Mouse (Mus musculus) thymus, adult 2 months (tissue): Measurements from ENCODE around the gene Med12l. TPM values are rescaled to one million over a fixed set of nuclear protein-coding genes. Genes with fewer than 3 reads are reported as not detected.
A peak's percentile ranks its signal among the peaks of the same experiment; 100 is the strongest.

Experiments
- DNase-seq: peaks from one replicate; pipeline ENCODE4 v3.0.0; 2021
- H3K27ac ChIP-seq: fragments of 200-500 bp; 2 replicates; pipeline ENCODE4 v1.5.1; 2012; ENCODE audit warnings: low read length, control low read depth; ENCODE audit not compliant: control insufficient read depth, insufficient read depth
- H3K27me3 ChIP-seq: fragments of 200-500 bp; 2 replicates; pipeline ENCODE4 v1.6.1; 2012; ENCODE audit warnings: mild to moderate bottlenecking, low read length, moderate library complexity, mixed read lengths; ENCODE audit not compliant: control insufficient read depth, insufficient read depth
- H3K36me3 ChIP-seq: fragments of 200-500 bp; 2 replicates; pipeline ENCODE4 v1.6.1; 2012; ENCODE audit warnings: mild to moderate bottlenecking, low read length, moderate library complexity; ENCODE audit not compliant: control insufficient read depth, insufficient read depth
- H3K4me1 ChIP-seq: fragments of 200-500 bp; replicated peaks from 2 replicates; pipeline ENCODE4 v1.6.1; 2012; ENCODE audit warnings: low read length; ENCODE audit not compliant: control insufficient read depth, insufficient read depth
- H3K4me3 ChIP-seq: fragments of 200-500 bp; 2 replicates; pipeline ENCODE4 v1.5.1; 2012; ENCODE audit warnings: mild to moderate bottlenecking, low read length, control low read depth, moderate library complexity; ENCODE audit not compliant: control insufficient read depth, insufficient read depth
- CTCF ChIP-seq: fragments of 200-500 bp; IDR thresholded peaks from 2 replicates; pipeline ENCODE4 v1.5.1; 2012; ENCODE audit warnings: mild to moderate bottlenecking, control low read depth, low read length, moderate library complexity, borderline replicate concordance; ENCODE audit not compliant: control insufficient read depth, poor library complexity, insufficient read depth; ENCODE audit errors: extremely low read depth
- POLR2A ChIP-seq: fragments of 200-500 bp; IDR thresholded peaks from 2 replicates; pipeline ENCODE4 v1.6.1; 2012; ENCODE audit warnings: mild to moderate bottlenecking, low read length, control low read depth, moderate library complexity; ENCODE audit not compliant: control insufficient read depth, poor library complexity, insufficient read depth; ENCODE audit errors: extremely low read depth
- WGBS: fragments of 180-500 bp; shearing (Covaris S2); methylation state at CpG from one replicate; pipeline ENCODE4 v1.1.7; 2018; 5-methylcytosine and 5-hydroxymethylcytosine counted together
- polyA plus RNA-seq: library from polyadenylated mRNA; depleted of rRNA; stranded (reverse); fragments of >200 nt; gene quantifications from 2 replicates; pipeline ENCODE4 v1.2.3, GENCODE M21; 2012

Med12l gene
- polyA plus RNA-seq, 1 experiment: 3.3 TPM

- no peak for DNase-seq
- Histone ChIP-seq H3K27ac (no peak overlapping the region), H3K4me1 (no peaks in the 10 kb centered on the region), H3K36me3 (no peaks in the 10 kb centered on the region), H3K4me3 (no peak overlapping the region), H3K27me3 (no peaks in the 10 kb centered on the region)
- TF ChIP-seq CTCF (no peak), POLR2A (no peak)
- 96% methylated on average over 7 of the region's 7 CpGs for WGBS
Observed at GRCm38 (mm10) chr3:59316077-59316476, 310.5 kb downstream of the Med12l start.

DNA sequence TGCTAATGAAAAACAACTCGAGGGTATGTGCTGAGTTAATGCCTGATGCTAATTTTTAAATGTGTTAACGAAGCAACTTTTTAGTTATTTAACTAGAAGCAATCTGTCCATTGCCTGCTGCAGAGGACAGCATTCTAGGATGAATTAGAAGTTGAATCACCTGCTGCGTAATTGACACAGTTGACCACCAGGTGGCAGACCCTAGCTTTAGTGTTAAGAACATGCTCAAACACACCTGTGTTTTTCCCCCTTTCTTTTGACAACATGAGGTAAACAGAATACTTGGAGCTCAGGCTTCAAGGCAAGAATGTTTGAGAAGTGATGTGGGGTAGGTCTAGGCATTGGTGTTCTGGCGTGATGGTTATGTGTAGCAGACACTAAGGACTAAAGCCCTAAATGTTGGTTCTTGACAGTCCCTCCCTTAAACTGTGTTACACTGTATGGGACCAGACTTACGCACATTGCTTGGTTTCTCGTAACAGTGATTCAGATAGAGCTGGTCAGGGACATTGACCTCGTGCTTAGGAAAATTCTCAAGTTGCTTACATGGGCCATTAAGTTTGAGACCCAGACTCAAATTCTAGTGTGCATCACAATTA lies 315.8 kb downstream of the Med12l start:
- H3K4me3 ChIP-seq: no peak overlapping the region
- H3K4me1 ChIP-seq: no peaks in the 10 kb centered on the region
- 64% methylated on average over 7 of the region's 7 CpGs for WGBS
- H3K27me3 ChIP-seq: no peaks in the 10 kb centered on the region
- peak; percentile 76 for DNase-seq
- H3K36me3 ChIP-seq: no peaks in the 10 kb centered on the region
- H3K27ac ChIP-seq: no peak overlapping the region
- TF ChIP-seq CTCF: no peak
- no peak for TF ChIP-seq POLR2A

GRCm38 (mm10) chr3:59328526-59328925 lies 322.9 kb downstream of the Med12l start:
- no peak for DNase-seq
- Histone ChIP-seq H3K4me1 (no peaks in the 10 kb centered on the region; the same call in 1 of the 2 replicates), H3K27me3 (no peaks in the 10 kb centered on the region), H3K36me3 (no peaks in the 10 kb centered on the region), H3K4me3 (no peak overlapping the region), H3K27ac (no peak overlapping the region)
- WGBS: 90% methylated on average over 2 of the region's 2 CpGs
- TF ChIP-seq POLR2A (no peak), CTCF (no peak)

DNA sequence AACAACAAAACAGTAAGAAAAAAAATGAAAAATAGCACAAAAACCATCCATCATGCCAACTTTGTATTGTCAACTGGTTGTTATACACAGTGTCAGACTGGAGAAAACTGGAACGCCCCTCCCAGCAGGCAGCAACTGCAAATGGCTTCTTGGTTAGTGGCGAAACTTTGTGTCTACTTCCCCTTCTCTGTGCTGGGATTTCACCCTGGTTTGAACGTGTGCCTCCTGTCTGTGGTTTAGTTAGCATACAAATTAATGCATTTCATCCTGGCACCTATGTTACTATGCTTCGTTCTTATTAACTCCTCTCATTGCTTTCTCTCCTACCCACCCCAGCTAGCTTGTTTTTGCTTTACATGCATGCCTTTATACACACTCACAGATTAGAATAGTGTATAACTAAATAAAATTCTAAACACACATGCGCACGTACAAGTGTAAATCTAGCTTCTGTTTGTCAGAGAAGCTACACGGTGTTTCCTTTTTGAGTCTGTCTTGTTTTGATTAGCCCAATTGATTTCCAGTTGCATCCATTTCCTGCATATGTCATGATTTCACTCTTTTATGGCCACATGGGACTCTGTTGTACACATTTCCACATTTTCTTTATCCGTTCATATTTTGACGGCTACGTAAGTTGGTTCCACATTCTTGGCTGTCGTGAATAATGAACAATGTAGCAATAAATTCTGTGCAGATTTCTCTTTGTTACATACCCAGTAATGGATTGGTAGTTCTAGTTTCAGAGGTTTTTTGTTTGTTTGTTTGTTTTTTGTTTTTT lies 336.2 kb downstream of the Med12l start:
- no peak for DNase-seq
- Histone ChIP-seq H3K27ac (no peak overlapping the region), H3K4me3 (no peak overlapping the region), H3K36me3 (no peaks in the 10 kb centered on the region), H3K27me3 (no peaks in the 10 kb centered on the region), H3K4me1 (0 out of 2 replicates have a peak, but pooled peaks cover 4% of the 10 kb centered on the region)
- WGBS: 66% methylated on average over 11 of the region's 11 CpGs
- TF ChIP-seq POLR2A (no peak), CTCF (no peak)

- no peaks in the 10 kb centered on the region for H3K36me3 ChIP-seq
- DNase-seq: no peak
- WGBS: 91% methylated on average over 4 of the region's 4 CpGs
- TF ChIP-seq POLR2A (no peak), CTCF (no peak)
- no peak overlapping the region for H3K27ac ChIP-seq
- H3K4me1 ChIP-seq: 0 out of 2 replicates have a peak, but pooled peaks cover 4% of the 10 kb centered on the region
- no peak overlapping the region for H3K4me3 ChIP-seq
- no peaks in the 10 kb centered on the region for H3K27me3 ChIP-seq
Observed at GRCm38 (mm10) chr3:59343026-59343425, 337.4 kb downstream of the Med12l start.

DNA sequence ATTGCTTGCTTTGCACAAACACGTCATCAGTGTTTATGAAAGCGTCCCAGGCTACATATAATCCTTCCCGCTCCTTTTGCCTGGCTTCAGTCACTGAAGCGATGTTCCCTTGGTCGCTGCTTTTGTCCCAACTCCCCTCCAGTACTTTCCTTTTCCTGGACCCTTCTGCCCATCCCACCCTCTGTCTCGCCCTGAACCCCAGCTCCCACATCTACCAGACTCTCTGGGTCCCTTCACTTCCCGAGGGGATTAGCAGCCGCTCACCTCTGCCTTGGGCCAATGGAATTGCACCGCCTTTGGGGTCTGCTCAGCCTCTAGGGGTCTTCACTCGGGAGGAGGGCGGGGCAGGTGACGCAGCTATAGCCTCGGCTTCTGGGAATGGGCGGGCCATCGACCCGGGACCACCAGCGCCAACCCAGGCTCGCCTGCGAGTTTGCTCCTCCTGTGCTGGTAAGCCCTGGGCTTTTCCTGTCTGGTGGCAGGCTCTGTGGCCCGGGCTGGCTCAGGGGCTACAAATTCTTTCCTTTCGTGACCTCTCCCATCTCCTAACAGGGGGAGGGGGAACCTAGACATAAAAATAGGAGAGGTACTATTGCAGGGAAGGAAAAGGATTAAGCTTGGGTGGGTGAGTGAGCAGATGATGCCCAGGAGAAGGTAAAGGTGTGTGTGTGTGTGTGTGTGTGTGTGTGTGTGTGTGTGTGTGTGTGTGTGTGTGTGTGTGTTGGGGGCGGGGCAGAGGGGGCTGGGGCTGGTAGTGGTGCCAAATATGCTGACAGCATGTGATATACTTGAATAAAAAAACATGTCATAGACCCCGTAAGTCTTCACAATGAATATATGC lies 338.7 kb downstream of the Med12l start, which contains the start of gene Igsf10:
Gene Igsf10, minus strand, starts transcription at position 330 of the 841 bp plus-strand sequence.
- Histone ChIP-seq H3K27ac (no peak within 1 kb of the TSS), H3K4me1 (0 out of 2 replicates have a peak, but pooled peaks cover 4% of the 10 kb centered on the region), H3K4me3 (peak within 1 kb of the TSS; percentile 49), H3K36me3 (no peaks in the 10 kb centered on the region), H3K27me3 (no peaks in the 10 kb centered on the region)
- TF ChIP-seq POLR2A: no peak
- TF ChIP-seq CTCF: no peak
- DNase-seq: peak; percentile 30
- WGBS: 9% methylated on average over 22 of the region's 23 CpGs
